Mouse (Mus musculus) cortical plate, adult 2 months (tissue): ENCODE data around the gene Alkbh4. TPM values are rescaled to one million over a fixed set of nuclear protein-coding genes. Genes with fewer than 3 reads are reported as not detected.

ENCODE experiments used
- H3K27ac ChIP-seq: fragments of 200-500 bp; 2 replicates; pipeline ENCODE4 v1.5.1; 2012; ENCODE audit warnings: low read length, control low read depth, inconsistent platforms; ENCODE audit not compliant: insufficient read depth
- H3K4me1 ChIP-seq: fragments of 200-500 bp; 2 replicates; pipeline ENCODE4 v1.6.1; 2011; ENCODE audit warnings: low read length; ENCODE audit not compliant: control insufficient read depth, insufficient read depth
- H3K4me3 ChIP-seq: fragments of 200-500 bp; 2 replicates; pipeline ENCODE4 v1.5.1; 2011; ENCODE audit warnings: mild to moderate bottlenecking, low read length, control low read depth; ENCODE audit not compliant: insufficient read depth
- CTCF ChIP-seq: fragments of 200-500 bp; IDR thresholded peaks from 2 replicates; pipeline ENCODE4 v1.5.1; 2011; ENCODE audit warnings: mild to moderate bottlenecking, control low read depth, low read length; ENCODE audit not compliant: insufficient read depth; ENCODE audit errors: extremely low read depth
- POLR2A ChIP-seq: fragments of 200-500 bp; IDR thresholded peaks from 2 replicates; pipeline ENCODE4 v1.6.1; 2011; ENCODE audit warnings: mild to moderate bottlenecking, low read length, control low read depth; ENCODE audit not compliant: insufficient read depth; ENCODE audit errors: extremely low read depth
- polyA plus RNA-seq: library from polyadenylated mRNA; depleted of rRNA; stranded (reverse); fragments of >200 nt; gene quantifications from 2 replicates; pipeline ENCODE4 v1.2.3, GENCODE M21; 2012; rRNA removed

Alkbh4 gene
- polyA plus RNA-seq, 1 experiment, result 11.3 TPM

DNA sequence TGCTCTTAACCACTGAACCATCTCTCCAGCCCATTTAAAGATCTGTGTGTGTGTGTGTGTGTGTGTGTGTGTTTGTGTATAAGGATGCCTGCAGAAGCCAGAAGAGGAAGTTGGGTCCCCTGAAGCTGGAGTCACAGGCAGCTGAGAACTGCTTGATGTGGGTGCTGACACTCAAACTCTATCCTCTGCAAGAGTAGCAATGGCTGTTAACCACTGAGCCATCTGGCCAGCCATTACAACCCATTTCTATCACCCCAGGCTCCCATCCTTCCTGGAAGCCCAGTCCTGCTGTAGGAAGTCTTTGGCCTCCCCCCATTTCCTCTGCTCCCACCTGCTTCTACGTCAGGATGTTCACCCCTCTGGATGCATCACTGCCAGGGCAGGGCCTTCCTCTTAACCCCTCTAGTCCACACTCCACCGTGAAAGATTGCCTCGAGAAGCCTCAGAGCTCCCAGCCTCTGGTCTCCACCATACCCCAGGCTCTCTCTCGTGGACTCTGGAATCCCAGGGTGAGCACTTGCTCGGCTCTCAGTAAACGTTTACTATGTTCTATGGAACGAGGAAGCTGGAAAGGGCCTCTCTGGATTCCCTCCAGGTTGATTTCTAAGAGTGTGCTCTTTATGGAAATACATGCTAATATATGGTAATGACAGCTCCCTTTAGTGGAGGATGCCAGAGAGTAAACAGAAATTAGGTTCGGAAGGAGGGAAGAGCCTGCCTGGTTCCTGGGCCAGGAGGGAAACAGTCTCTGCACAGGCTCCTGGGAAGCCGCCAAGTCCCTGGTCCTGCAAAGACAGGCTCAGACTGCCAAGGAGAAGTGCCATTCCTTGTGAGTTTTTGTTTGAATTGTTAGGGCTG, 37.9 kb downstream of the Alkbh4 start:
- Histone ChIP-seq H3K27ac (no peak overlapping the region), H3K4me3 (no peak overlapping the region), H3K4me1 (no peaks in the 10 kb centered on the region)
- TF ChIP-seq CTCF (no peak), POLR2A (no peak)

DNA sequence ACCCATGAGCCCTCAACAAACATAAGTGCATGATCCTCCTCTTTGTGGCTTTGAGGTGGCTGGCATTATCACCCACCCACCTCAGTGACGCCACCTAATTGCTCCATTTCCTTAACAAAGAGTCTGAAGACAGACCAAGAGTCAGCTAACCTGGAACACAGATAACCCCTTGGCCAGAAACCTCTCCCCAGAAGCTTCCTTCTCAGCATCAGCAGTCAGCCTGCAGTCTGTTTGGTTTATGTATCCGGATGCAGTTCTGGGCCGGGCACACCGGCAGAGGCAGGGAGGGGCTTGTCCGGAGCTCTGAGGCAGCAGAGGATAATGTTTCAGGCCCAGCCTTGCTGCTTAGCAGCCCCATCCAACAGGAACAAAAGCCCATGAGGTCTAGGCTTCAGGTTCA, 43.6 kb downstream of the Alkbh4 start:
- Histone ChIP-seq H3K4me3 (no peak overlapping the region), H3K4me1 (peaks cover 6% of the 10 kb centered on the region), H3K27ac (no peak overlapping the region)
- TF ChIP-seq CTCF (no peak), POLR2A (no peak)

DNA sequence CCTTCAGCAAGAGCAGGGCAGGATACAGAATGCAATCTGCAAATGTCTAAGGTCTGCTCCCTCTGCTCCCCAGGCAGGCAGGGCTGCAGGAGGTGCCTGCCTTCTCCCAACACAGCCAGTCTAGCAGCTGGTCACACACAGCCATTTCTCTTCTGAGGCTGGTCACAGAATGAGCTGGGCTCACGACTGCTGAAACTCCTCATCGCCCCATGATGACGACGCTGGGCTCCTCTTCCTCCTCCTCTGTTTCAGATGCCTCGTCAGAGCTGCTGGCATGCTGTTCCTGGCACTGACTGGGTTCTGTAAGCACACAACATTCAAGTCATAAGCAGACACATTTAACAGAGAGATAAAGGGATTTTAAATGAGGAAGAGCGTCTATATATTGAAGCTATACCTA, 45.3 kb downstream of the Alkbh4 start:
- Histone ChIP-seq H3K4me1 (peaks cover 6% of the 10 kb centered on the region), H3K27ac (no peak overlapping the region), H3K4me3 (no peak overlapping the region)
- TF ChIP-seq CTCF (no peak), POLR2A (no peak)

DNA sequence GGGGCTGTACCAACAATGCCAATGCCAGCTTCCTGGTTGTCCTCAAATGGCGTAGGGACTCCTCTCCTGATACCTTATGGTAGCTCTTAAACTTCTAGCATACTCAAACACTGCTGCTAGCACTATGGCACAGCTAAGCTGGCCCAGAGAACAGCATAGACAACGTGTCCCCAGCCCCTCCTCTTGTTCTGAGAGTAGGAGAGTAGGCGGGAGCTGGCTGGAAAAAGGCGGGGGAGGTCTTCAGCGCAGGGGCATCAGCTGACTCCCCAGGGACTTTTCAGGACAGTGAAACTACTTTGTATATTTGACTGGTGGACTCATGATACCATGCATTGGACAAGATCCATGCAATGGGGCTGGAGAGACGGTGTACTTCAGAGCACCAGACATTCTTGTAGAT, 46.1 kb downstream of the Alkbh4 start:
- TF ChIP-seq POLR2A, result no peak
- no peak for TF ChIP-seq CTCF
- H3K4me1 ChIP-seq, result peaks cover 6% of the 10 kb centered on the region
- no peak overlapping the region for H3K4me3 ChIP-seq
- no peak overlapping the region for H3K27ac ChIP-seq

DNA sequence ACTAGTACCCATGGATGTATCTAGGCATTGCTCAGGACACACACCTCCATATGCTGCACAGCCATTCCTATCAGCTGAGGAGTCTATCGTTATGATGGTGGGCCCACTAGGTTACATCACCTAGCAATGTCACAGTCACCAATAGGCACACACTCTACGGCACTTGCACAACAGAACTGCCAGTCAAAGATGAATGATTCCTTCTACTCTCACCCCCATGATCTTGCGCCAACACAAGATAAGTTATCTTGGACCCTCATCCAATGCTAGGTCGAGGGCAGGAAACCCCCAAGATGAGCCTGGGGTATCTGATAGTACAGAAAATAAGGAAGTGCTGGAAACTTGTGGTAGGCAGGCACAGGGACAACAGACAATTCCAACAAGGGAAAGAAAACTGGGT, 46.9 kb downstream of the Alkbh4 start:
- no peak overlapping the region for H3K27ac ChIP-seq
- H3K4me1 ChIP-seq, result peaks cover 6% of the 10 kb centered on the region
- no peak overlapping the region for H3K4me3 ChIP-seq
- TF ChIP-seq POLR2A (no peak), CTCF (no peak)

DNA sequence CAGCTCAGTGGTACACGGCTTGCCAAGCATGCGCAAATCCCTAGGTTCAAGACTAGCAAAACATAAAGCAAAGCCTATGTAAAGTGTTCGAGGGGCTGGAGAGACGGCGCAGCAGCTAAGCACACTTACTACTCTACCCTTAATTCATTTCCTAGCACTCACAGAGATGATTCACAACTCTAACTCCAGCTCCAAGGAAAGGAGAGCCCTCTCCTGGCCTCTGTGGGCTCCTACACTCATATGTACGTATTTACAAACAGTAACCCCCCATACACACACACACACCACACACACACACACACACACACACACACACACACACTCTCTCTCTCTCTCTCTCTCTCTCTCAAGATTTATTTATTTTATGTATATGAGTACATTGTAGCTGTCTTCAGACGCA, 47.8 kb downstream of the Alkbh4 start:
- no peak overlapping the region for H3K27ac ChIP-seq
- H3K4me3 ChIP-seq, result no peak overlapping the region
- H3K4me1 ChIP-seq, result peaks cover 6% of the 10 kb centered on the region
- 0 out of 2 replicates have a peak, but pooled peaks have one; percentile 1 for TF ChIP-seq CTCF
- TF ChIP-seq POLR2A, result no peak

DNA sequence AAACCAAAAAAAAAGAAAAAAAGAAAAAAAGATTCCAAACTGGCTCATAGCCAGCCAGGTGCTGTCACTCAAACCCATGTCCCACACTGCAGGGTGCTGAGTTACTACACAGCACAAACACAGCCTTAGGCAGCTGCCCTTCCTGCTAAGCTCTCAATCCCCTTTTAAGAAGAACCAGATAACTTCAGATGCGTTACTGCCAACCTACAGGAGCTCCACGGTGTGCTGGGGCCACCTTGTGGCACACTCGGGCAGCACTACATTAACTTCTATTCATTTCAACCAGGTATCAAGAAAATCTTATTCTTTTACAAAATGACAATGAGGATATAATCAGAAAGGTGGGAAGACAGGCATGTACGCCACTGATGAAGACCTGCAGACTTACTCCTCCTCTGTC, 50.8 kb downstream of the Alkbh4 start:
- Histone ChIP-seq H3K4me3 (no peak overlapping the region), H3K4me1 (peaks cover 6% of the 10 kb centered on the region), H3K27ac (no peak overlapping the region)
- TF ChIP-seq POLR2A, result no peak
- TF ChIP-seq CTCF, result peak; percentile 86

Other genes with a start within 250 kb of the Alkbh4 start
- 27.6 and 27.8 TPM in 2 replicates for gene Hspb1, start 248.2 kb upstream of the Alkbh4 start, polyA plus RNA-seq
- gene Ywhag, start 201.5 kb upstream of the Alkbh4 start, polyA plus RNA-seq, result 516 and 534 TPM in 2 replicates
- 2.7 and 3.7 TPM in 2 replicates for gene Ssc4d, start 161.6 kb upstream of the Alkbh4 start, polyA plus RNA-seq
- gene Zp3, start 156.0 kb upstream of the Alkbh4 start, polyA plus RNA-seq, result 0.08 TPM in 1 of 2 replicates, not detected in the other
- 8.9 and 9.6 TPM in 2 replicates for gene Dtx2, start 141.3 kb upstream of the Alkbh4 start, polyA plus RNA-seq
- gene Upk3b, start 97.7 kb upstream of the Alkbh4 start, polyA plus RNA-seq, result 0.04 TPM in 1 of 2 replicates, not detected in the other
- 0.45 and 0.61 TPM in 2 replicates for gene Upk3bl, start 81.7 kb upstream of the Alkbh4 start, polyA plus RNA-seq
- gene Rasa4, start 52.2 kb upstream of the Alkbh4 start, polyA plus RNA-seq, result 6.5 and 7.4 TPM in 2 replicates
- 121 and 126 TPM in 2 replicates for gene Polr2j, start 19.5 kb upstream of the Alkbh4 start, polyA plus RNA-seq
- 18.2 and 19.8 TPM in 2 replicates for gene Lrwd1, start 72 bp upstream of the Alkbh4 start, polyA plus RNA-seq
- gene Orai2, start 34.6 kb downstream of the Alkbh4 start, polyA plus RNA-seq, result 54.6 and 73.6 TPM in 2 replicates
- gene Prkrip1, start 62.8 kb downstream of the Alkbh4 start, polyA plus RNA-seq, result 35.0 and 36.0 TPM in 2 replicates
- gene Sh2b2, start 110.4 kb downstream of the Alkbh4 start, polyA plus RNA-seq, result 8.4 and 9.2 TPM in 2 replicates